ENCODE assay signal across 1 mouse cellular context in genomic region chr3:79800761-79801160, GRCm38 (mm10). TPM values are rescaled to one million over a fixed set of nuclear protein-coding genes. Genes with fewer than 3 reads are reported as not detected.
"Had no signal": no experiment of that assay in that cellular context is flagged by ENCODE, and none has a peak within 500 bp of the region (broad histone marks: within the 10 kb centered on the region; RNA-seq: fewer than 3 reads in every experiment).

No protein-coding gene starts in this region.

RNA-seq across cellular contexts. Expression of gene Tmem144, which starts 51.8 kb away (rescaled TPM):
- polyA plus RNA-seq: erythroblast, embryonic 14.5 days had no signal
